Mouse (Mus musculus) erythroblast, embryonic 14.5 days (primary cell): ENCODE measurements around the gene Acmsd. TPM values are rescaled to one million over a fixed set of nuclear protein-coding genes. Genes with fewer than 3 reads are reported as not detected.
A peak's percentile ranks its signal among the peaks of the same experiment; 100 is the strongest.
"Not testable (repeated sequence)": the region's sequence is repeated elsewhere in the genome, so short reads cannot be mapped to it uniquely, and the experiment has no call there.

Source experiments
- H3K27me3 ChIP-seq: 2 replicates; pipeline ENCODE4 v1.6.1; 2012; ENCODE audit warnings: inconsistent platforms; ENCODE audit not compliant: control insufficient read depth
- H3K36me3 ChIP-seq: 2 replicates; pipeline ENCODE4 v1.6.1; 2012; ENCODE audit warnings: mild to moderate bottlenecking, inconsistent platforms; ENCODE audit not compliant: control insufficient read depth
- H3K4me1 ChIP-seq: 2 replicates; pipeline ENCODE4 v1.6.1; 2012; ENCODE audit warnings: inconsistent platforms; ENCODE audit not compliant: control insufficient read depth
- H3K4me3 ChIP-seq: replicated peaks from 2 replicates; pipeline ENCODE3; 2012; ENCODE audit warnings: moderate library complexity, mild to moderate bottlenecking, inconsistent platforms
- H3K9me3 ChIP-seq: 2 replicates; pipeline ENCODE4 v1.6.1; 2012; ENCODE audit warnings: low read length, inconsistent platforms, mixed read lengths; ENCODE audit not compliant: control insufficient read depth
- GATA1 ChIP-seq: IDR thresholded peaks from 2 replicates; pipeline ENCODE4 v1.6.1; 2012; ENCODE audit warnings: low read length, inconsistent platforms, mixed read lengths
- TAL1 ChIP-seq: IDR thresholded peaks from 3 replicates; pipeline ENCODE4 v1.6.1; 2012; ENCODE audit warnings: low read length, inconsistent platforms, mixed read lengths
- polyA plus RNA-seq: library from polyadenylated mRNA; stranded (reverse); fragments of >175 nt; gene quantifications from 2 replicates; pipeline ENCODE4 v1.2.3, GENCODE M21; 2012

Acmsd gene
- polyA plus RNA-seq, 1 experiment, result 0.32 TPM

DNA sequence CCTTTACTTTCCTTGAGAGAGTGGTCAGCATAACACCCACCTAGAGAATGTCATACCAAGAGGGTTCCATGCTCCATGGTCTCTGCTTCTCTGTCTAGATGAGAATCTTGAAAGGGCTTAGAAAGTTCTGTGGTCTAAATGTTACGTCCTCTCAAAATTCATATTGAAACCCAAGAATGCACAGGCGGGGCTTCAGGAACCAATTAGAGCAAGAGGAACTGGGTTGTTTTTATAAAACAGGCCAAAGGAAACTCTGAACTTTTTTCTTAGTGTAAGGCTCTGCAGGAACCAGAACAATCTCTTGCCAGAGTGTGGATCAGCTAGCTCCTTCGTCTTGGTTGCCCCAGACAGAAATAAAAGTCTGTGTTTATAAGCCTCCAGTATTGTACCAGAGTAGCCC, 3.6 kb downstream of the Acmsd start:
- H3K27me3 ChIP-seq, result peaks cover 5% of the 10 kb centered on the region; the same call in 1 of the 2 replicates
- no peak overlapping the region for H3K4me3 ChIP-seq
- H3K4me1 ChIP-seq, result no peaks in the 10 kb centered on the region
- TF ChIP-seq TAL1, result no peak
- TF ChIP-seq GATA1, result no peak
- peaks cover 4% of the 10 kb centered on the region for H3K9me3 ChIP-seq
- H3K36me3 ChIP-seq, result no peaks in the 10 kb centered on the region

DNA sequence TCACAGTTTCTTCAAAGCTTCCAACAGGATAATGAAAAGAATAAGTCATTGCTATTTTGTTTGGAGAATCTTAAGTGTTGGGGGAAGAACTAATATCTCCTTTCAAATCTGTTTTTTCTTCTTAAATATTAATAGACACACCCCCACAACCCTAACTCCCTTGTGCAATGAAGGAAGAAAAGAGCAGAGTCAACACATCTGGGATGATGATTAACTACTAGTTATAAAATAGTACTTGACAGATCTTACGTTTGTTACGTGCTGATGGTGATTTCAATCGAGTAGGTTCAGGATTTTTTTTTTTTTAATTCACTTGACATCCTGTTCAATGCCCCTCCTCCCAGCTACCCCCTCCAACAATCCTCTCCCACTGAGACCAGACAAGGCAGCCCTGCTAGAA, 6.1 kb downstream of the Acmsd start:
- Histone ChIP-seq H3K27me3 (peaks cover 13% of the 10 kb centered on the region), H3K36me3 (no peaks in the 10 kb centered on the region), H3K4me1 (no peaks in the 10 kb centered on the region), H3K4me3 (no peak overlapping the region), H3K9me3 (no peaks in the 10 kb centered on the region)
- no peak for TF ChIP-seq TAL1
- no peak for TF ChIP-seq GATA1

DNA sequence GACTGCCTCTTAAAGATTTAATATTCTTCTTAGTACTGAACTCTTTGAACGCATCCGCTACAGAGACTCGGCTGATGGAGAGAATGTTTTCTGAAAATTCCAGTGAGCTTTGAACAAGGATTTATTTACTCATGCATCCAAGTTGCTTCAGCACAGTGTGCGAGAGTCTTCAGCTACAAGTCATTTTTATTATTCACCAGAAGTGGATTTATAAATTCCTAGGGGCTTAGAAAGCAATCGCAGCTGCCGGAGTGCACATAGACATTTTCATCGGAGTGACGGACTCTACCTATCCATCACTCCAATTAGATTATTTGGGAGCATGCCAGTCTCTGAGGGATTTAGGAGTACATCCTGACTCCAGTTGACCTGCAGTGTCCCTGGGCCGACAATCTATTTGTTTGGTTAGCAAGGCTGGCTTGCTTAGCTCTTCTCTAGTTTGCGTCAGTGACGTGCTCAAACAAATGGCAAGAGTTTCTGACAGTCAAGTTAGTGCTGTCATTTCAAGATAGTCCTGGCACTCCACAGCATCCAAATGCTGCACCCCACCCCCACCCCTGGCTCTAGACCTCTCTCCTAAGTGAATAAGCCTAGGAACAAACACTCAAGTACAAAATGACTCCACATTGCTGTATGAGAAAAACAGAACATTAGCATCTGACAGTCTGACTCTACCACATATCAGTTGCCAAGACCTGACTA, 21.3 kb downstream of the Acmsd start:
- Histone ChIP-seq H3K9me3 (no peaks in the 10 kb centered on the region), H3K36me3 (no peaks in the 10 kb centered on the region; the same call in 1 of the 2 replicates), H3K27me3 (no peaks in the 10 kb centered on the region), H3K4me3 (no peak overlapping the region), H3K4me1 (peaks cover 41% of the 10 kb centered on the region)
- TF ChIP-seq GATA1 (no peak), TAL1 (no peak)

DNA sequence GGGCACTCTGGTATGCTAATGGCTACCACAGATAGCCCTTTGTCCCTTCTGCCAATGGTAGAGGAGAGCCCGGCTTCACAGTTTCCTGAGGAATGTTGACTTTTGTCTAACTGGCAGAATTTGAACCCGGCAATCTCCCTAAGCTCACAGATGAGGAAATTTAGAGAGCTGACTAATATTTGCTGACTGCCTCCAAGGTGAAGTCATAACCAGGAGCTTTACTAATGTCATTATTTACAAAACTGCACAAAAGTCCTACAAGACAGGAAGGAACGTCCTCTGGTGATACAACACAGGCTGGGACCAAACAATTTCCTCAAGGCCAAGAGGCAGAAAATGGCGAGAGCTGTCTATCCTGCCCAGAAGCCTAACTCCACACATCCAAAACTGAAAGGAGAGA, 26.6 kb downstream of the Acmsd start:
- Histone ChIP-seq H3K36me3 (peaks cover 15% of the 10 kb centered on the region), H3K4me1 (peaks cover 67% of the 10 kb centered on the region), H3K9me3 (no peaks in the 10 kb centered on the region), H3K4me3 (no peak overlapping the region), H3K27me3 (no peaks in the 10 kb centered on the region)
- no peak for TF ChIP-seq TAL1
- TF ChIP-seq GATA1, result no peak

DNA sequence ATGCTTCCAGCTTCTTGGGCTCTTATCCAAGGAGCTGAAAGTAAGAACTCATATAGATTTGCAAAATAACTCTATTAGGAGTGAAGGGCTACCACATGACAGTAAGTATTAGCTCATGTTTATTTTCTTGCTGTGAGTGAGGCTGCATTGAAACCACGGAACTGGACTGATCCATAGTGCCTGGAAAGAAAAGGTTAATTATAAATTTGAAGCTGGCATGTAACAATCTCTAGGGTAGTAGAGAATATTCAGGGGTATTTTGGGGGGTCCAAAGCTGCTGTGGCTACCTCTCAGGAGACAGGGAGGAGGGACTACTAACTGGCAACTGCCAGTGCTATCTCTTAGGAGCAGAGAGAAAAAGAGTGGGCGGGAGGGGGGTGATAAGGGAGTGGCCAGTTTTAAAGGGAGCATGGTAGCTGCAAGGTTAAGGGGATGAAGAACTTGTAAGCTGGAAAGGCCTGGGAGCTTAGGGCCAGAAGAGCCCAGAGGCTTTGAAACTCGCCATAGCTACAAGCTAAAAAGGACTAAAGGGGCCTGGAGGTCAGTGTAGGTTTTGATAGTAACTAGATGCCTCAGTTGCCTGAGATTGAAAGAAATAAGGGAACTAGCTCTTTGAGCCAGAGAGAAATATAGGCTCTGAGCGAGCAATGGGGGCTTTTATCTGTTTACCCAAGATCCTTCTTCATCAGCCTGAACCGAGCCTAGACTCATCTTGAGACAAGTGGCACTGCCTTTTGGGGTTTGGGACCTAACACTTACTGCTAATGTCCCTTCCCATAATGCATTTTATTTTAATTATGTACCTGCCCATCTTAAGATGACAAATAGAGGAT, 27.3 kb downstream of the Acmsd start:
- H3K27me3 ChIP-seq, result no peaks in the 10 kb centered on the region
- TF ChIP-seq GATA1 (peak; percentile 92), TAL1 (peak; percentile 86)
- peak overlapping the region; percentile 61 for H3K4me3 ChIP-seq
- H3K9me3 ChIP-seq, result no peaks in the 10 kb centered on the region
- peaks cover 70% of the 10 kb centered on the region for H3K4me1 ChIP-seq
- peaks cover 18% of the 10 kb centered on the region for H3K36me3 ChIP-seq

DNA sequence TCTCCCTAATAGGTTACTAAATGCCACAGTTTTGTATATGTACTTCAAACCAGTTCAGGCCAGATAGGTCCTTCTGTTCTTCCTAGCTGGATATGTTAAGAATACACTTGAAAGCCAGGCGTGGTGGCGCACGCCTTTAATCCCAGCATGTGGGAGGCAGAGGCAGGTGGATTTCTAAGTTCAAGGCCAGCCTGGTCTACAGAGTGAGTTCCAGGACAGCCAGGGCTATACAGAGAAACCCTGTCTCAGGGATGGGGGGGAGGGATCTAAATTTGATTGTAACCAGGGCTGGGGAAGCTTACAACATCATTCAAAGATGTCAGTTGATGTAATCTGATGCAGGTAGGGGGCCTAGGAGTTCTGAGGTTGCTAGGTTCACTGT, 27.9 kb downstream of the Acmsd start:
- not testable (repeated sequence) for H3K9me3 ChIP-seq

DNA sequence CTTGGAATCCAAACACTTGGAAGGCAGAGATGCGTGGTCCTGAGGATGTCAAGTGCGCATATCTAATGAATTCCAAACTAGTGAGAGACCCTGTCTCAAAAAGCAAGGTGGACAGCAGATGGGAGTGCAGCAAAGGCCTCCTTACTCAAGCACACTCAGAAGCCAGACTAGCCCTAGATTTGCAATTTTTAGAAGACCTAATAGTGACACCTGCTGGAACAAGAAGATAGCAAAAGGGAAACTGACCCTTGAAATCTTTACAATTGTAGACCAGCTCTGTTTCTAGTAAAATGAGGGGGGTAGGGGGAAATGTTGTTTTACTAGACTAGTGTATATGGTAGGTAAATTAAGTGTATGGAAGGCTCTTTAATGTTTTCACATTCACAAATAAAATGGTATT, 36.3 kb downstream of the Acmsd start:
- no peak for TF ChIP-seq TAL1
- no peaks in the 10 kb centered on the region for H3K27me3 ChIP-seq
- no peaks in the 10 kb centered on the region for H3K9me3 ChIP-seq

More for the DNA sequence above, 27.9 kb downstream of the Acmsd start:
- H3K27me3 ChIP-seq, result not testable (repeated sequence)
- peak overlapping the region; percentile 61 for H3K4me3 ChIP-seq
- peaks cover 73% of the 10 kb centered on the region for H3K4me1 ChIP-seq
- H3K36me3 ChIP-seq, result peaks cover 21% of the 10 kb centered on the region

DNA sequence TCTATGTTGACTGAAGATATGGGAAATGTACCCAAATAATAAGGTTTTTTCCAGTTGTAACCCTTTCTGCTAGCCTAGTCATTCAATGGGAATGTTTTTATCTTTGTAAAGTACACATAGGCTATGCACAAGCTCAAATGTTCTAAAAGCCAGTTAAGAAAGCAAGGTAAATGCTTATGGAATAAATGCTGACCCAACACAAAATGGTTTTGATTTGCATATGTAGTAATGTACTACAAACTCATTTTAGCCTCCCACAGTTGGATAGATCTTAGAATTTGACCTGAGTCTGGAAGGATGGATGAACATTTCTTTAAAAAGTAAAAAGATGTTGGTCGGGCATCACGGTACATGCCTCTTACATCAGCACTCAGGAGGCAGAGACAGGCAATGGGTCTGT, 37.5 kb downstream of the Acmsd start:
- H3K4me1 ChIP-seq, result peaks cover 7% of the 10 kb centered on the region

More for the DNA sequence above, 36.3 kb downstream of the Acmsd start:
- no peak overlapping the region for H3K4me3 ChIP-seq
- peaks cover 13% of the 10 kb centered on the region for H3K4me1 ChIP-seq
- peaks cover 35% of the 10 kb centered on the region for H3K36me3 ChIP-seq

DNA sequence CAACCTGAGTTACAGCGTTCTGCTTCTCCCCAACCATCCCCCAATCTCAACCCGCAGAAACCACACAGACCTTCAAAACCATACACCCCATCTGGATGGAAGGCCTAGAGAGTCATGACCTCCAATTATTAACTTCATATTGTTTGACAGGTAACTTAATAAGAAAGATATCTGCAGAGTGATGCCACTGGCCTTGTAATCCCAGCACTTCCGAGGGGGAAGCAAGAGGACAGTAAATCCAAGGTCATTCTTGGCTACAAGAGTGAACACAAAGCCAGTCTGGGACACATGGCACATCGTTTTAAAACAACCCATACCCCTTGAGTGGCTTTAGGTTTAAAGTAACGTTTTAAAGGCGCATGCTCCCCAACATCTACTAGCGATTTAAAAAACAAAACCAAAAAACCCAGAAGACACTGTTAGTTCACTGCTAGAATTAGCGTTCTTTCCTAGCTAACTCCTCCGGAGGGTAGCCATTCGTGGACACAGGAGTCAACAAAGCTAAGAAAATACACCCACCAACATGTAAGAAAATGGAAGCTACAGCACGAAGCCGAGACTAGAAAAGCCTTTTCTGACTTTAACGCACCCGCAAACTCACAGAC, 44.1 kb downstream of the Acmsd start:
- TF ChIP-seq TAL1 (no peak), GATA1 (no peak)
- Histone ChIP-seq H3K9me3 (no peaks in the 10 kb centered on the region), H3K27me3 (no peaks in the 10 kb centered on the region), H3K4me1 (peaks cover 41% of the 10 kb centered on the region), H3K4me3 (peak overlapping the region; percentile 87), H3K36me3 (peaks cover 37% of the 10 kb centered on the region)

More for the DNA sequence above, 37.5 kb downstream of the Acmsd start:
- Histone ChIP-seq H3K27me3 (no peaks in the 10 kb centered on the region), H3K4me3 (no peak overlapping the region), H3K36me3 (peaks cover 35% of the 10 kb centered on the region), H3K9me3 (no peaks in the 10 kb centered on the region)
- TF ChIP-seq TAL1, result no peak
- TF ChIP-seq GATA1, result no peak
